Mouse (Mus musculus): ENCODE measurements around the gene Ets1. TPM values are rescaled to one million over a fixed set of nuclear protein-coding genes. Genes with fewer than 3 reads are reported as not detected.

Ets1 gene
- 274 to 532 TPM (median 291 TPM) in 3 replicates for total RNA-seq (2017)

DNA sequence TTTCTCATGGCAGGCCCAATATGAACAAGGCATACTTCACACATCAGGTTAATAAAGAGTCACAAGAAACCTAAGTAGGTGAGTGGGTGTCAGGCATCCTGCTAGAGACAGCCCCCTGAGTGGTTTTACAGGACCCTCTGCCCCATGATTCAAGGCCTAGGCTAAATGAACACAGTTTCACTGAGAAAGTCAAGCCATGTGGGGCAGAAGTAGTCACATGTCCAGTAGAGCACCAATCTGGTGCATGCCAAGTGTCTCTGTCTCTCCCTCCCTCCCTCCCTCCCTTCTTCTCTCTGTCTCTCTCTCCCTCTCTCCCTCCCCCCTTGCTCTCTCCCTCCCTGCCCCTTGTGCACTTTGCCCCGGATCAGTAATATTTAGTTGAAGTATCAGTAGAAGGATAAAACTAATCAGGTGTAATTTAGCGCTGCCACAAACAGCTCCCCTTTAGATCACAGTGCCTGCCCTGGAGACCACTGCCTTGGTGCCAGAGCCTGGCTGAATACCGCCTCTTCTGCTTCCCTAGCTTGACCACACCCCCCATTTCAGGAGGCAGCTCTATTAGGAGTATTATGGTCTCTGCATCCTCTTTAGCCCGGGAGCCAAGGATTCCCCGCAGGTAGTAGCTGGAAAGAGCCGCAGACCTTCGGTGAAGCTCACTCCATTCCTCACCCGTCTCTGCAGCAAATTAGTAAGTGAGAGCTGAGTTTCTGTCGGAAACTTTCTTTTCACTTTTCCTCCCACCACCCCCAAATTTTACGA lies at the start of gene Ets1:
TSS of gene Ets1 (plus strand) at position 595 of the 759 bp plus-strand sequence.
- ATAC-seq (replicated peaks; ENCODE audit: insufficient number of reproducible peaks, low FRiP score, low TSS enrichment, poor library complexity, severe bottlenecking): no peak

DNA sequence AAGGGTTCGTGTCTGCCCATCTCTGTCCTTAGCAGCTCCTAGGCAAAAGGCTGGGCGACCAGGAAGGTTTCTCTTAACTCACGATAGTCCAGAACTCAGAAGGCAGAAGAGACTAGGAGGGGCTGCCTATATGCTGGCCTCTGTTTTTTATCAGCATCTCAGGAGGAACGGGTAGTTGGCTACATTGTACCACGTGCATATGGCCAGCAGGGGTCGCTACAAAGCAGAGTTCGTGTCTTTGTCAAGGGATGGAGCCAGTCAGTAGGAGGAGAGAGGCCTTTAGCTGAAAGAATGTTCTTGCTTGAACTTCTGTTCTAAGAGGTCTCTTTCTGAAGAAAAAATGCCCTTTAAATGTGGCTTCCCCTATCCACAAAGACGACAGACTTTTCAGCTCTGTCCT lies 46.1 kb upstream of the Ets1 start:
- peak; percentile 51; the same call in 1 of the 2 replicates for ATAC-seq (replicated peaks; ENCODE audit: insufficient number of reproducible peaks, low FRiP score, low TSS enrichment, poor library complexity, severe bottlenecking)

DNA sequence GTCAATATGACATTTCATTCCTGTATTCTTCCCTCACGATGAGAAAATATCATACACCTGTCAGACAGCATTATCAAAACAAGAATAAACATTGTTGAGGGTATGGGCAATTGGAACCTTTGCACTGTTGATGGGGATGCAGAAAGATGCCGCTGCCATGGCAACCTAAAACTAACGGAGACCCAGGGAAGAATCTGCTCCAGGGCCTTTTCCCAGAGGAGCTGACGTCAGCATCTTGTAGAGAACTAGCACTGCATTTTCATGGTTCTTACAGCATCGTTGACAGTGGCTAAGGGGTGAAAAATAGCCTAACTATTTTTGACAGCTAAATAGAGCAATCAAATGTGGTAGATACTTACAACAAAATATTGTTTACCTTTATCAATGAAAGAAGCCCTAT lies 45.5 kb upstream of the Ets1 start:
- ATAC-seq (replicated peaks; ENCODE audit: insufficient number of reproducible peaks, low FRiP score, low TSS enrichment, poor library complexity, severe bottlenecking): no peak

DNA sequence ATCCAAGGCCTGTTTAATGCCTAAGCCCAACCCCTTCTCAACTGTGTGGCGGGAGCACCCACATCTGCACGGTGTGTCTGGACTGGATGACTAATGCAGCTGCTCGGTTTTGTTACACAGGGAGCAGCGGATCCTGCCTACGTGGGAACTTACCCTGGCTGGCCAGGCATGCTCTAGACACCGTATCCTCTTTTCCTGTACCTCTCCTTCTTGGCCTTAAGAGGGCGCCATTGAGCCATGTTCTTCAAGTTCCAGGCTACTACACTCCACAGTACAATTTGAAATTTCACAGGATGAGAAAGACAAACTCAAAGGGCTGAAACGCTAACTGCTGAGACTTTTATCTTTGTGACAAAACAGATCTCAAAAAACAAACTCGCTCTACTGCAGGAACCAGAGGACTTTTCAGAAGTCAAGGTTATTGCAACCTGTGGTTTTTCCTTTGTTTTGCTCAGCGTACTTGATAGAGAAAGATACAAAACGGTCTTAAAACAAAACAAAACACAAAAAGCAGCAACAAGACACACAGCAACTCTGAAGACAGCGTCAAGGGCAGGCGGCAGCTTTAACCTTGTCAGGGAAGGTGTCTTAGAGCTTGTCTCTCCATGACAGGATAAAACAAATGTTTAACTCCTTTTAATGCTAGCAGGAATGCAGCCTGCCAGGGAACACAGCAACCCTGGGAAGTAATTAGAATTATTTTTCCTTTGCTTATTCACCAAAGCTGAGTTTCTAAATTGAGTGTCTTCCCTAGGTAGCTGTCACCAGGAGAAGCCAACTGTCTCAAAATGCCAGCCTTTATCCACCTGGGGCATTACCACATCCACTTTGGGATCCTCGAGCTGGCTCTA lies 44.1 kb upstream of the Ets1 start:
- ATAC-seq (replicated peaks; ENCODE audit: insufficient number of reproducible peaks, low FRiP score, low TSS enrichment, poor library complexity, severe bottlenecking): peak; percentile 68

DNA sequence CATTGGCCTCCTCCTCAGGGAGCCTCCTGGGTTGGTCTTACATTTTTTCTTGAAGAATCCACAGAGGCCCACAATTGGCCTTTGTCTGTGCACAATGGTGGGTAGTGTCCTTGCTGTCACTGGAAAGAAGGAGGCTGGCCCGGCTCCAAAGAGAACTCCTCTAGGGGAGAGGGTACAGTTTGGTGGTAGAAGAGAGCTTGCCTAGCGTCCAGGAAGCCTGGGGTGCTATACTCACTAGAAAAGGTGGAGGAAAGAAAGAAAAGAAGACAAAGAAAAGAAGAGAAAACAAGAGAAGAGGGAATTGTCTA lies 43.5 kb upstream of the Ets1 start:
- ATAC-seq (replicated peaks; ENCODE audit: insufficient number of reproducible peaks, low FRiP score, low TSS enrichment, poor library complexity, severe bottlenecking): no peak

DNA sequence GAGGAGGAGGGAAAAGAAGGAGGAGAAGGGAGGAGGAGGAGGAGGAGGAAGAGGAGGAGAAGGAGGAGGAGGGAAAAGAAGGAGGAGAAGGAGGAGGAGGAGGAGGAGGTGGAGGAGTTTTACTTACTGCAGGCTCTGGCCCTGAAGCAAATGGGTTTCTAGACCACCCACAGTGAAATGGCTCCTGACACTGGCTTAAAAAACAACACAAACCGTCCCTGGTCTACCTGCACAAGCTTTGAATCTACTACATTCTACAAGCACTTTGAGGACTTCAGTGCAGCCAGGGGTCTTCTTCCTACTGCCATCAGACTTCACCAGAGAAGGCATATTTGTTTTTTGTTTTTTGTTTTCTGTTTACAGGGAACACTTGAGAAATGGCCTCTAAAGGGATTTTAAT lies 42.2 kb upstream of the Ets1 start:
- no peak for ATAC-seq (replicated peaks; ENCODE audit: insufficient number of reproducible peaks, low FRiP score, low TSS enrichment, poor library complexity, severe bottlenecking)

DNA sequence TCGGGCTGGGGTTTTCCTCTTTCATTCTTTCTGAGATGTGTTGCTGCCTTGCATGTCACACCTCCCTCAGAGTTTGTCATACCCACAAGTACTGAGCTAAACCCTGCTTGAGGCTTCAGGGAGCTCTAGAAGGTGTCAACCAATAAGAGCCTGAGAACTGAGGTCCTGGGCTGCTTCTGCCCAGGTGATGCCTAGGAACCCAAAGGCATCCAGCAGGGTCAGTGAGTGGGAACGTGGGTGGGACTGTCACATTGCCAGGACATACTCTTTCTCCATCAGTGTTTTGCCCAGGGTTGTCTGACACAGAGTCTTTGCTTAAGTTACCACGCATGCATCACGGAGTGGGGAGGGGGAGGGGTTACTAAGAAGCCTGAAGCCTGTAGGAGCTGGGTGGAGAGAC lies 41.7 kb upstream of the Ets1 start:
- ATAC-seq (replicated peaks; ENCODE audit: insufficient number of reproducible peaks, low FRiP score, low TSS enrichment, poor library complexity, severe bottlenecking): peak; percentile 37

DNA sequence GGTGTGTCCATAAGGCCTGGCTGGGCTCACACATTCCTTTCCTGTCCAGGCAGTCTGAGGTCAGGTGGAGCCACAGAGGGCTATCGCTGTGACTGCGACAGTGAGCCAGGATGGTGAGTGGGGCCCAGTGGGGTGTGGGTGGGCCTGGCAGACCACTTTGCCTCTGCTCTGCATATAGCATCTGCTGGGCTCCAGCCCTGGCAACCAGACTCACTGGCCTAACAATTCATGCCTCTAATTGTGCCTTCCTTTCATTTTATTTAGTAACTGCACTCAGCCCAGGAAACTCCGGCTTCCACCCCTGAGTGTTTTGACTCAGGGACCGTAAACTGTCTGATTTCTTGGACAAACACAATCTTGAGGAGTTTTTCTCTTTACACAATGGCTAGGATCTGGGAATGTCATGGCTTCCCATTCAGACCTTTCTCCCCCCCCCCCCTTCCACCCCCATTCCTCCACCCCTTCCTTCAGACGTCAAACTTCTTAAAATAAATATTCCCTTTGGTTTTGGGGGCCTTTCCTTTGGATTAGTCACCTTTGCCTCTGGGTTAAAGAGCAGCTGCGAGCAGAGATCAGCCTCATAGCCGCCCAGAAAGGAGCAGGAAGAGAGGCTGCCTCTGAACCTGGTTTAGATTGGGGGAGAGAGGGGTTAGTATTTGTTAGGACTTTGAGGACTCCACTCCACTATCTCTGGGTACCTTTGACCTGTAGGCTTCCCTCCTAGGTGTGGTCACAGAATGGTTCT lies 40.8 kb upstream of the Ets1 start:
- no peak for ATAC-seq (replicated peaks; ENCODE audit: insufficient number of reproducible peaks, low FRiP score, low TSS enrichment, poor library complexity, severe bottlenecking)

DNA sequence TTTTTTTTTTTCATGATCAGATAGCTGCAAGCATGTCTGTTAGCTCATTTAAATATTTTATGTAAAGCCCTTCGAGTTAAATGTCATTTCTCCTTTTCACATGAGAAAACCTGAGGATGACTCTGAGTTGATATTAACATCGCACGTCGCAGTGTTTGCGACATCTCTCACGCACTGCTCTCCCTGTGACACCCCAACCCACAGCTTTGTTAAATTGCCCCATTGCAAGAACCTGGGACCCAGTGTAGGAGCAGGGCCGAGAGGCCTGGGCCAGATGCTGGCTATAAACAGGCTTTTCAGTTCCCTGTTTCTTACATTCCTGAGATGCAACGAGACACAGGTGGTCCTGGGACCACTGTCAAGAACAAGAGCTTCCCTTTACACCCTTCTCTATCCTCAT lies 39.7 kb upstream of the Ets1 start:
- no peak for ATAC-seq (replicated peaks; ENCODE audit: insufficient number of reproducible peaks, low FRiP score, low TSS enrichment, poor library complexity, severe bottlenecking)

DNA sequence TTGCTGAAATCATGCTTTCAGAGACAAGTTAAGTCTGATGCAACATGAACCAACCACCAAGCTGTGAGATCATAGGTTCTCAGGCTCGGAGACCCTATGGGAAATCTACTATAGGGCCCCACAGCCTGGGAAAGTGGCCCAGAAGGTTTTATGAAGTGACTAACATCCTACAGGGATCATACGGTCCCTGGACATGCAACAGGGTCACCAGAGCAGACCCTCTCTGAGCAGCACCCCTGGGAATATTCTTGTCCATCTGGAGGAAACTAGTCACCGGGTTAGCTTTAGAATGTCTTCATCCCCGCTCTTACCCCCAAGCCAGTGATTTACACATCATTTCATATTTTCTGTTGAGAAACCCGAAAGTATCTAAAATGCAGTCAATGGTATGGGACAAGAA lies 34.1 kb upstream of the Ets1 start:
- ATAC-seq (replicated peaks; ENCODE audit: insufficient number of reproducible peaks, low FRiP score, low TSS enrichment, poor library complexity, severe bottlenecking): no peak

DNA sequence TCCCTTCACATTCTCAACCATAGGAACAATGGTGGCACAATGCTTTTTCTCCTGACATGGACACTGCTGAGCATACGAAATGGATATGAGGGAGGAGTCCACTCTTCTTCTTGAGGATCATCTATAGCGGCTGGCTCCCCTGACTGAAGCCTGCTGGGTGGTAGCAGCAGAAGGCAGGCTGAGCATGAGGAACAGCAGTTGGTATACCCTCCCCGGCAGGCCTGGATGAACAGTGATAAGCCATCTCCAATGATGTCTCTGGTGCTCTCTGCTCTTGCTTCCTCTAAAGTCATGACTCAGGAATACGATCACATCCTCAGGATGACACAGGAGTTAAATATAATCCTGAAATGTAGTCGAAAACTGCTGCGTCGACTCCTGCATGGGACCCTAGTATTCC lies 32.9 kb upstream of the Ets1 start:
- no peak for ATAC-seq (replicated peaks; ENCODE audit: insufficient number of reproducible peaks, low FRiP score, low TSS enrichment, poor library complexity, severe bottlenecking)

DNA sequence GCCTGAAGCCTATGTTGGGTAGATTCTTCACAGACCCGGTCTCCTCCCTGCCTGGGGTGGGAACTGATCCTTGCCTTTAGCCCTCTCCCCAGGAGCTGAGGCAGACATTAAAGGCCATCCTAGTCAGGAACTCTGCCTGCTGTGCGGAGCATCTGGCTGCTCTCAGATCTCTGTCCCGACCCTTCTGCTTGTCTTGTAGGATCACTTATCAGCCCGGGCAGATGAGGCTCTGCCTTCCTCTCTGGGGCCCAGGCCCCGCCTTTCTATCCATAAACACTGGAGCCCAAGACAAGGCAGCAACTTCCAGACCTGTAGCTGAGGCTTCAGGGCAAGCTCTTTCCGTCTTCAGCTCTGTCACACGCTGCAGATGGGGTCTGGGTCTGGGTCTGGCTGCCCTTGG lies 28.8 kb upstream of the Ets1 start:
- no peak for ATAC-seq (replicated peaks; ENCODE audit: insufficient number of reproducible peaks, low FRiP score, low TSS enrichment, poor library complexity, severe bottlenecking)

DNA sequence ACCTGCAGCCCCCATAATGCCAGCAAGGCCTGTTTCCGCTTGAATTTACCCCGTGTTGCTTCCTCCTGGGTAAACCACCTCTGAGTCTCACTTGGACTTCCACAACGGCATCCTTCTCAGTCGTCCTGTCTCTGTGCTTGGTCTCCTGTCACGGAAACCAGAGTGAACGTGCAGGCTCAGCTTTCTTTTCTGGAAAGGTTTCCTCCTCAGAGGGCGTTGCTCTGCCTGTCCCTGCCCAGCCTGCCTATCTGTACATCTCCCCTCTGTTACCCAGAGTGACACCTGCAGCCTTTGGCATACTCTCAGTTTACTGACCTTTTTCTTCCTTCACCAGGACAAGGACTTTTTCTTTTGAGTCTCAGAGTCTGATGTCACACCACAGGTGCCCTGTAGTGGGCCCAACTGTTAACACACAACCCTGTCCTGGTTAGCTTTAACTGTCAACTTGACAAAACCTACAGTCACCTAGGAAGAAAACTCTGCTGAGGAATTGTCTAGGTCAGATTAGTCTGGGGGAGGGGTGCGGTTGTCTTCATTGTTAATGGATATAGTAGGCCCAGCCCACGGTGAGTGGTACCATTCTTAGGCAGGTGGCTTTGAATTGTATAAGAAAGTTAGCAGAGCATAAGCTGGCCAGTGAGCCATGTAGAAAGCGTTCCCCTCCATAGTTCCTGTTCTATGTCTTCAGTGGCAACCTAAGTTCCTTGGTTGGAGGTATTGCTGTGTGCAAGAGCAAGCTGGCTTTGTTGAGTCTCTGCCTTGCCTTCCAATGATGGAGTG lies 27.0 kb upstream of the Ets1 start:
- ATAC-seq (replicated peaks; ENCODE audit: insufficient number of reproducible peaks, low FRiP score, low TSS enrichment, poor library complexity, severe bottlenecking): no peak

DNA sequence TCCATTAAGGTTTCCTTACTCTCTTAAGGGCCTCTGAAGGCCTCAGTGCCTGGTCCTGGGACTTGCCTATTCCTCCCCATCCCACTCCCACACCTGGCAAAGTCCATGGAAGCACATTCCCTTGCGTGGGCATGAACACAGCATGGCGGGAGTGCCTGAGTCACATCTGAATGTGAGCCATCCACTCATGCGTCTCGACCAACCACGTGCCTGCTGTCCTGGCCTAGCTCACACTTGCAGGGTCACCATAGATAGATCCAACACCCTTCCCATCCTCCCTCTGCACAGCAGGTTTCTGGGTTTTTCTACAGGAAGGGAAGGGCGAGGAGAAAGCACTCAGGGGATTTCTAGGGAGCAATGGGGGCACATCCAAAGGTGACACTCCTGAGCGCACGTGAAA lies 25.8 kb upstream of the Ets1 start:
- no peak for ATAC-seq (replicated peaks; ENCODE audit: insufficient number of reproducible peaks, low FRiP score, low TSS enrichment, poor library complexity, severe bottlenecking)

DNA sequence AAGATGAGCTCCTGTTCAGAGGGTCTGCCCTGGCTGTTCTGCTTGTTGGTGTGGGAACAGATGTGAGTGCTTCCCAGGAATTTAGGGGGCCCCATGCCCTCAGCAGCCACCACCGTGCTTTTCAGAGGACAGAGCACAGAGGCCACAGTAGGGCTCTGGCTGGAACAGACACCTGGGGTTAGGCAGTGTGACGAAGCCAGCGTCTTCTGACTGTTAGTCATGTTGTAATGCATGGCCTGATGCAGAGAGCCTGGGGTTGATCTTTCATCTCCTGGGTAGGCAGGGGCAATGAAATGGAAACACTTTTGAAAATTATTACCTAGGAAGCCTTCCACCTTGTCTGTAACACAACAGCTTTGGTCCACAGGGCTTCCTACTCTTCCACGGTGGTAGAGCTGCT lies 25.4 kb upstream of the Ets1 start:
- ATAC-seq (replicated peaks; ENCODE audit: insufficient number of reproducible peaks, low FRiP score, low TSS enrichment, poor library complexity, severe bottlenecking): no peak

DNA sequence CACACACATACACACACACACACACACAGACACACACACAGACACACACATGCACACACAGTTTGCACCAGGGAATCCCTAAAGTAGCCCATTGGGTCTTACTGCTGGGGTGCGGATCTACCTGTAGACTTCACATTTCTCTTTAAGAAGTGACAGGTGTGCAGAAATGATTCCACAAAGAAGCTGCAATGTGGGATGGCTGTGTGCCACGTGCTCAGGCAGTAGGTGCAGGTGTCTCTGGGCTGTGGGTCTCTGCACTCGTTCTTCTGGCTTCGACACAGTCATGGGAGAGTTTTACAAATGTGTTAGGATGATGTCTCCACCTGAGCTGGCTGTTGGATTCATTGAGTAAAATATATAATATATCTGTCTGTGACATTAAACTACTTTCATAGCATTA lies 24.7 kb upstream of the Ets1 start:
- no peak for ATAC-seq (replicated peaks; ENCODE audit: insufficient number of reproducible peaks, low FRiP score, low TSS enrichment, poor library complexity, severe bottlenecking)

DNA sequence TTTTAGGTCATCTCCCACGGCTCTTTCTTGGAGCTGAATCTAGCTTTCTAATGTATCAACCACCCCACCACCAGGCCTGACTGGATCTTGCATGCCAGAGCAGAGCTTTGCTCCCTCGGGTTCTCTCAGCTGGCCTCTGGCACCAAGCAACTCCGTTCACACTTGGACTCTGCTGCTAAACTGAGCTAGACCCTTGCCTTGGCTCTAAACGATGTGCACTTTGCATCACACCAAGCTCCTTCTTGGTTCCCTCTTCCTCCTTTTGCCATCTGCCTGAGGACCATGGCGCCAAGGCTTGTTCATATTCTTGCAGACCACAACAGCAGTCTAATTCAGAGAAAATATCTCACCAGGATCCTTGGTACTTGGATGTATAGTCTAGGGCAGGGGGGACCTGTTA lies 23.6 kb upstream of the Ets1 start:
- ATAC-seq (replicated peaks; ENCODE audit: insufficient number of reproducible peaks, low FRiP score, low TSS enrichment, poor library complexity, severe bottlenecking): no peak

DNA sequence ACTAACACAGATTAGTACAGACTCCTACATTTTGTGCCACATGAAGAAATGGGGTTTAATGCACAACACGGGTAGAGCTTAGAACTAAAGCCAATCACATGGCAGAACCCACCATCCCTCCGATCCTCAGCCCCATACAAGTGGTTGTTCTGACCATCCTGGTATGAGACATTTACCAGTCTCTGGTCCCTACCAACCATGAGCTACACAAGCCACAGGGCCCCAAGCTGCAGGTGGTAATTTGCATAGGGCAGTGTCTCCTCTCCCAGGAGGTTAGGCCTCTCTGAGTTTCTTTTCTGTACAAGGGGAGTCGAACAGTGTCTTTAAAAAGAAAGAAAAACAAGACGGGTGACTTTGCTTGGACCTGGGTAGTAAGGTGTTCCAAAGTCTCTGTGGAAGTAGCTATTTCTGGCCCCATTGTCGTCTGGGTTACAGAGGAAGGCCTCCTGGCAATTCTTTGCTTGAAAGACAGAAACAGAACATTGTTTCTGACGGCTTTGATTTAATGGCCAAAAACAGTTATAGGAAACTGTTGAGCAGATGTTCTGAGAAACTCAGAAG lies 23.1 kb upstream of the Ets1 start:
- no peak for ATAC-seq (replicated peaks; ENCODE audit: insufficient number of reproducible peaks, low FRiP score, low TSS enrichment, poor library complexity, severe bottlenecking)

DNA sequence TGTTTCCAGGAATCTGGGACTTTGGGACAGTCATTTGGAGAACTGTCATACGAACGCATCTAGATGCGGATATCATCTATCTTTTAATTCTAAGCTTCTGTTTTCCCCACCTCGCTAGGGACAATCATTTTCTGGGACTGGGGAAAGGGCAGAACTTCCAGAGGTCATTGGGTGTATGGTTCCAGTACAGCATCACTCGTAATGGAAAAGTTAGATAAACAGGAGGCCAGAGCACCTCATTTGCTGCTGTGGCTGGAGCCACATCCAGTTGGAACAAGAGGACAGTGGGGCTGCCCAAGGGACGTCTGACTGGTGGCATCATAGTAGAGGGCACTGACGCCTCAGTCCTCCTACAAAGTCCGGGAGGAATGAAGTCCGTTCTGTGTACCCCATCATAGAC lies 21.8 kb upstream of the Ets1 start:
- ATAC-seq (replicated peaks; ENCODE audit: insufficient number of reproducible peaks, low FRiP score, low TSS enrichment, poor library complexity, severe bottlenecking): no peak

All from monocyte, adult 5-6 weeks (primary cell).